Mouse (Mus musculus): ENCODE data around the gene Wdr5b. TPM values are rescaled to one million over a fixed set of nuclear protein-coding genes. Genes with fewer than 3 reads are reported as not detected.

Wdr5b gene
- total RNA-seq (2023; ENCODE audit: inconsistent age), result 13.1 to 18.7 TPM (median 16.2 TPM) in 4 replicates

GRCm38 (mm10) chr16:36040640-36041624 lies at the start of gene Wdr5b:
Gene Wdr5b, plus strand, starts transcription at chr16:36041190.

GRCm38 (mm10) chr16:36071450-36072379 lies 30.7 kb downstream of the Wdr5b start, which contains the start of the genes Fam162a and Ccdc58:
Gene Fam162a, minus strand, starts transcription at chr16:36071594.
Gene Ccdc58, plus strand, starts transcription at chr16:36071685.

Other genes with a start within 250 kb of the Wdr5b start
- gene Parp14, start 169.6 kb upstream of the Wdr5b start, total RNA-seq (2023; ENCODE audit: inconsistent age), result 55.4 to 78.5 TPM (median 64.6 TPM) in 4 replicates
- gene Parp9, start 102.7 kb upstream of the Wdr5b start, total RNA-seq (2023; ENCODE audit: inconsistent age), result 46.5 to 62.5 TPM (median 51.6 TPM) in 4 replicates
- 31.6 to 38.0 TPM (median 34.7 TPM) in 4 replicates for gene Dtx3l, start 102.0 kb upstream of the Wdr5b start, total RNA-seq (2023; ENCODE audit: inconsistent age)
- gene Kpna1, start 62.4 kb upstream of the Wdr5b start, total RNA-seq (2023; ENCODE audit: inconsistent age), result 124 to 151 TPM (median 139 TPM) in 4 replicates
- gene Fam162a, start 30.4 kb downstream of the Wdr5b start, total RNA-seq (2023; ENCODE audit: inconsistent age), result 31.2 to 37.0 TPM (median 33.7 TPM) in 4 replicates
- 33.2 to 45.2 TPM (median 35.2 TPM) in 4 replicates for gene Ccdc58, start 30.5 kb downstream of the Wdr5b start, total RNA-seq (2023; ENCODE audit: inconsistent age)
- gene Csta1, start 90.1 kb downstream of the Wdr5b start, total RNA-seq (2023; ENCODE audit: inconsistent age), result not detected in 4 replicates
- not detected in 4 replicates for gene Stfa2l1, start 115.6 kb downstream of the Wdr5b start, total RNA-seq (2023; ENCODE audit: inconsistent age)
- gene Gm5483, start 143.0 kb downstream of the Wdr5b start, total RNA-seq (2023; ENCODE audit: inconsistent age), result not detected in 4 replicates
- not detected in 4 replicates for gene Gm5416, start 169.2 kb downstream of the Wdr5b start, total RNA-seq (2023; ENCODE audit: inconsistent age)
- not detected in 4 replicates for gene 2010005H15Rik, start 180.3 kb downstream of the Wdr5b start, total RNA-seq (2023; ENCODE audit: inconsistent age)
- gene Stfa1, start 235.8 kb downstream of the Wdr5b start, total RNA-seq (2023; ENCODE audit: inconsistent age), result not detected in 4 replicates